ENCODE assay signal across 12 mouse cellular contexts in the genomic region with DNA sequence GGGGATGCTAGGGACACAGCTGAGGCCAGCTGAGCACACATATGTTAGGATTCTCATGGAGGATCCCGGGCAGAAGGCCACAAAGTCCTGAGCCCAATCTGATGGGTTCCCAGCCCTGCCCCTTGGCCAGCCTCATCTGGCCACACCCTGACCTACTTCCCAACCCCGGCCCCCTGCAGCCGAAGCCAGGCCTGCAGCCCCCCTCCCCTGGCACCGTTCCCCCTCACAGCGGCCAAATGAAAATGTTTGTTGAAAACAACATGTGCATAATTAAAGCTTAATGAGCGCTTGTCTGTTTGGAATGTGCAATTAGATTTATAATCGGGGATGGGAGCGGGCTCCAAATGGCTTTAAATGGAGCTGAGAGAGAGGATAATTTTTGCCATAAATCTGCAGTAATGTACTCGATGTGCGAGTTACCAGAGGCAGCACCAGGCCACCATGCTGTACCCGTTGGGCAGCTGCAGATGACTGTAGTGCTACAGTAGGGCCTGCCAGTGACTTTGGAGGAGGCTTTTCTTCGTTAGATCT. TPM values are rescaled to one million over a fixed set of nuclear protein-coding genes. Genes with fewer than 3 reads are reported as not detected.
DNase-seq lines count a peak whose midpoint lies in the region; ATAC-seq and TF ChIP-seq lines count a peak whose summit lies in the region.
"Had no signal": no experiment of that assay in that cellular context is flagged by ENCODE, and none has a peak within 500 bp of the region (broad histone marks: within the 10 kb centered on the region; RNA-seq: fewer than 3 reads in every experiment).

No protein-coding gene starts in this region.

- H3K9me3 ChIP-seq in limb, embryonic 13.5 days, result no peaks in the 10 kb centered on the region
- no peaks in the 10 kb centered on the region for H3K9me3 ChIP-seq in limb, embryonic 10.5 days (replicated peaks)
- H3K9me3 ChIP-seq in hindbrain, embryonic 12.5 days (replicated peaks), result no peaks in the 10 kb centered on the region
- no peaks in the 10 kb centered on the region for H3K9me3 ChIP-seq in midbrain, postnatal 0 days (ENCODE audit: low read length)
- no peaks in the 10 kb centered on the region for H3K9me3 ChIP-seq in liver, postnatal 0 days (ENCODE audit: low read length)
- H3K9me3 ChIP-seq: heart, embryonic 10.5 days had no signal

- DNase-seq in gastrocnemius, adult 2 months, result peak; percentile 23
- DNase-seq in gastrocnemius, adult 8-10 months (ENCODE audit: low spot score in 2 of 2), result no peak
- DNase-seq in limb, embryonic 10.5 days (ENCODE audit: low spot score), result no peak
- DNase-seq in midbrain, postnatal 0 days (ENCODE audit: low spot score), result peak; percentile 70
- DNase-seq in liver, postnatal 0 days, result no peak
- DNase-seq in adrenal gland, adult 8-10 months, result no peak
- DNase-seq: cerebellum, adult 11-12 months; thymus, adult 18-20 months had no signal

- H3K4me1 ChIP-seq in limb, embryonic 13.5 days, result 0 out of 2 replicates have a peak, but pooled peaks cover 5% of the 10 kb centered on the region
- peaks cover 15% of the 10 kb centered on the region for H3K4me1 ChIP-seq in limb, embryonic 10.5 days
- H3K4me1 ChIP-seq in hindbrain, embryonic 12.5 days, result peaks cover 36% of the 10 kb centered on the region
- no peaks in the 10 kb centered on the region for H3K4me1 ChIP-seq in midbrain, postnatal 0 days (ENCODE audit: insufficient read depth, low read length)
- no peaks in the 10 kb centered on the region for H3K4me1 ChIP-seq in liver, postnatal 0 days (ENCODE audit: insufficient read depth)

- ATAC-seq in limb, embryonic 13.5 days (ENCODE audit: low FRiP score, low read depth), result no peak
- peak; percentile 17; the same call in 1 of the 2 replicates for ATAC-seq in hindbrain, embryonic 12.5 days (ENCODE audit: low FRiP score)
- ATAC-seq in midbrain, postnatal 0 days (ENCODE audit: low FRiP score), result no peak; the same call in 1 of the 2 replicates
- ATAC-seq in liver, postnatal 0 days, result no peak

- H3K36me3 ChIP-seq in limb, embryonic 13.5 days, result no peaks in the 10 kb centered on the region
- no peaks in the 10 kb centered on the region for H3K36me3 ChIP-seq in limb, embryonic 10.5 days
- H3K36me3 ChIP-seq in hindbrain, embryonic 12.5 days, result no peaks in the 10 kb centered on the region
- no peaks in the 10 kb centered on the region for H3K36me3 ChIP-seq in midbrain, postnatal 0 days (ENCODE audit: insufficient read depth, low read length)
- no peaks in the 10 kb centered on the region for H3K36me3 ChIP-seq in liver, postnatal 0 days (replicated peaks; ENCODE audit: insufficient read depth, low read length)
- H3K36me3 ChIP-seq: heart, embryonic 10.5 days had no signal

- H3K27me3 ChIP-seq in limb, embryonic 13.5 days, result no peaks in the 10 kb centered on the region; the same call in 1 of the 2 replicates
- peaks cover 13% of the 10 kb centered on the region; the same call in 1 of the 2 replicates for H3K27me3 ChIP-seq in limb, embryonic 10.5 days (ENCODE audit: low read depth, poor library complexity, severe bottlenecking)
- H3K27me3 ChIP-seq in hindbrain, embryonic 12.5 days, result peaks cover 9% of the 10 kb centered on the region; the same call in 1 of the 2 replicates
- H3K27me3 ChIP-seq in midbrain, postnatal 0 days (ENCODE audit: insufficient read depth, low read length), result no peaks in the 10 kb centered on the region
- H3K27me3 ChIP-seq in liver, postnatal 0 days (ENCODE audit: insufficient read depth, low read length), result no peaks in the 10 kb centered on the region

- TF ChIP-seq CTCF in gastrocnemius, adult 2 months (IDR thresholded peaks at IDR 0.05), result no peak
- no peak for TF ChIP-seq CTCF in midbrain, postnatal 0 days (IDR thresholded peaks at IDR 0.05)
- no peak for TF ChIP-seq CTCF in liver, postnatal 0 days (IDR thresholded peaks at IDR 0.05; ENCODE audit: low read depth)

- 0 out of 2 replicates have a peak overlapping the region, but pooled peaks have one; percentile 10 for H3K9ac ChIP-seq in limb, embryonic 13.5 days
- no peak overlapping the region for H3K9ac ChIP-seq in hindbrain, embryonic 12.5 days
- H3K9ac ChIP-seq in midbrain, postnatal 0 days (replicated peaks; ENCODE audit: low read length, poor library complexity, severe bottlenecking), result no peak overlapping the region
- no peak overlapping the region for H3K9ac ChIP-seq in liver, postnatal 0 days (replicated peaks)

- no peak overlapping the region for H3K27ac ChIP-seq in gastrocnemius, adult 2 months
- H3K27ac ChIP-seq in limb, embryonic 13.5 days, result no peak overlapping the region
- no peak overlapping the region for H3K27ac ChIP-seq in limb, embryonic 10.5 days
- H3K27ac ChIP-seq in hindbrain, embryonic 12.5 days, result no peak overlapping the region
- no peak overlapping the region for H3K27ac ChIP-seq in midbrain, postnatal 0 days (ENCODE audit: low read depth, low read length)
- H3K27ac ChIP-seq in liver, postnatal 0 days (ENCODE audit: low read depth), result no peak overlapping the region
- H3K27ac ChIP-seq: heart, embryonic 10.5 days; macrophage had no signal

- no peak overlapping the region for H3K4me2 ChIP-seq in limb, embryonic 13.5 days (replicated peaks)
- no peak overlapping the region for H3K4me2 ChIP-seq in hindbrain, embryonic 12.5 days (replicated peaks)
- H3K4me2 ChIP-seq in midbrain, postnatal 0 days (ENCODE audit: low read depth, low read length, poor library complexity, severe bottlenecking), result no peak overlapping the region
- H3K4me2 ChIP-seq in liver, postnatal 0 days (ENCODE audit: low read depth, low read length), result no peak overlapping the region

- H3K4me3 ChIP-seq in gastrocnemius, adult 2 months, result no peak overlapping the region
- no peak overlapping the region for H3K4me3 ChIP-seq in limb, embryonic 13.5 days
- H3K4me3 ChIP-seq in limb, embryonic 10.5 days, result no peak overlapping the region
- H3K4me3 ChIP-seq in hindbrain, embryonic 12.5 days, result no peak overlapping the region
- H3K4me3 ChIP-seq in midbrain, postnatal 0 days (ENCODE audit: low read depth, low read length), result no peak overlapping the region
- H3K4me3 ChIP-seq in liver, postnatal 0 days (ENCODE audit: low read depth, low read length), result no peak overlapping the region
- H3K4me3 ChIP-seq: heart, embryonic 10.5 days had no signal

- TF ChIP-seq EP300 in liver, postnatal 0 days (IDR thresholded peaks at IDR 0.05; ENCODE audit: low read depth), result no peak

- WGBS in limb, embryonic 13.5 days, result 49% methylated on average over 12 of the region's 12 CpGs
- WGBS in limb, embryonic 10.5 days, result 60% methylated on average over 12 of the region's 12 CpGs
- 70% methylated on average over 12 of the region's 12 CpGs for WGBS in hindbrain, embryonic 12.5 days
- WGBS in midbrain, postnatal 0 days, result 65% methylated on average over 12 of the region's 12 CpGs
- 78% methylated on average over 12 of the region's 12 CpGs for WGBS in liver, postnatal 0 days (ENCODE audit: insufficient replicate concordance)

- intact Hi-C loops in gastrocnemius, adult 2 months (cut with DNase I), result no loop called here

RNA-seq across cellular contexts. Expression of a gene that starts 35.1 kb away (rescaled TPM):
- under 1 TPM; 0.28 to 0.31 TPM for total RNA-seq in gastrocnemius, adult 2 months (2021)
- under 1 TPM in 3 of 4 experiments, not detected in 1; 0.31 to 0.68 (median 0.62) TPM for total RNA-seq in gastrocnemius, adult 8-10 months (2022)
- 3.5 and 4.5 TPM in 2 replicates for polyA plus RNA-seq in limb, embryonic 13.5 days (2015; fragmentation: Nextera tagmentation; extraction: Ambion mirVana)
- 0.48 and 1.8 TPM in 2 replicates for polyA plus RNA-seq in limb, embryonic 10.5 days (2016; fragmentation: Nextera tagmentation; extraction: Ambion mirVana)
- polyA plus RNA-seq in hindbrain, embryonic 12.5 days (2016; fragmentation: Nextera tagmentation; extraction: Ambion mirVana), result 24.6 and 25.1 TPM in 2 replicates
- total RNA-seq in midbrain, postnatal 0 days (2014; rRNA removed), result 7.6 and 14.3 TPM in 2 replicates
- 57.0 and 64.7 TPM in 2 replicates for polyA plus RNA-seq in midbrain, postnatal 0 days (2015; fragmentation: Nextera tagmentation; extraction: Ambion mirVana)
- polyA plus RNA-seq in liver, postnatal 0 days (2015; fragmentation: Nextera tagmentation; extraction: Ambion mirVana), result 0.38 and 0.50 TPM in 2 replicates
- 10 to 100 TPM in 2 of 4 experiments, 1 to 10 TPM in 2; 2.3 to 11.7 (median 6.8) TPM for total RNA-seq in adrenal gland, adult 8-10 months (2022)

Comparison
In these comparisons a context has a peak if more than half of its experiments do, and no peak if none do; other contexts are left out.
1. DNase-seq: peak in gastrocnemius, adult 2 months (single experiment) and midbrain, postnatal 0 days (single experiment); none in gastrocnemius, adult 8-10 months (0 of 2), limb, embryonic 10.5 days (single experiment), liver, postnatal 0 days (single experiment) and adrenal gland, adult 8-10 months (single experiment).